Mouse (Mus musculus) 416B (cell line): ENCODE measurements around the gene Cx3cr1.
A peak's percentile ranks its signal among the peaks of the same experiment; 100 is the strongest.

Experiments
- DNase-seq: peaks from one replicate; pipeline ENCODE4 v3.0.0; 2011; ENCODE audit warnings: low read depth

Gene Cx3cr1

GRCm38 (mm10) chr9:119887144-119887901 lies 182.4 kb downstream of the Cx3cr1 start:
- DNase-seq = peak; percentile 17

- DNase-seq = no peak
Measured at GRCm38 (mm10) chr9:119854170-119854569, 215.5 kb downstream of the Cx3cr1 start.

GRCm38 (mm10) chr9:119853071-119853846 lies 216.4 kb downstream of the Cx3cr1 start:
- no peak for DNase-seq

- no peak for DNase-seq
Measured at GRCm38 (mm10) chr9:119852347-119853030, 217.2 kb downstream of the Cx3cr1 start.
